Mouse (Mus musculus) erythroblast, embryonic 14.5 days (primary cell): Measurements from ENCODE around the gene Lamtor2. TPM values are rescaled to one million over a fixed set of nuclear protein-coding genes. Genes with fewer than 3 reads are reported as not detected.

Source experiments
- H3K27me3 ChIP-seq: 2 replicates; pipeline ENCODE4 v1.6.1; 2012; ENCODE audit warnings: inconsistent platforms; ENCODE audit not compliant: control insufficient read depth
- H3K36me3 ChIP-seq: 2 replicates; pipeline ENCODE4 v1.6.1; 2012; ENCODE audit warnings: mild to moderate bottlenecking, inconsistent platforms; ENCODE audit not compliant: control insufficient read depth
- H3K4me1 ChIP-seq: 2 replicates; pipeline ENCODE4 v1.6.1; 2012; ENCODE audit warnings: inconsistent platforms; ENCODE audit not compliant: control insufficient read depth
- H3K4me3 ChIP-seq: replicated peaks from 2 replicates; pipeline ENCODE3; 2012; ENCODE audit warnings: moderate library complexity, mild to moderate bottlenecking, inconsistent platforms
- H3K9me3 ChIP-seq: 2 replicates; pipeline ENCODE4 v1.6.1; 2012; ENCODE audit warnings: low read length, inconsistent platforms, mixed read lengths; ENCODE audit not compliant: control insufficient read depth
- GATA1 ChIP-seq: IDR thresholded peaks from 2 replicates; pipeline ENCODE4 v1.6.1; 2012; ENCODE audit warnings: low read length, inconsistent platforms, mixed read lengths
- TAL1 ChIP-seq: IDR thresholded peaks from 3 replicates; pipeline ENCODE4 v1.6.1; 2012; ENCODE audit warnings: low read length, inconsistent platforms, mixed read lengths
- polyA plus RNA-seq: library from polyadenylated mRNA; stranded (reverse); fragments of >175 nt; gene quantifications from 2 replicates; pipeline ENCODE4 v1.2.3, GENCODE M21; 2012

The Lamtor2 gene
- polyA plus RNA-seq, 1 experiment = 7.4 TPM

DNA sequence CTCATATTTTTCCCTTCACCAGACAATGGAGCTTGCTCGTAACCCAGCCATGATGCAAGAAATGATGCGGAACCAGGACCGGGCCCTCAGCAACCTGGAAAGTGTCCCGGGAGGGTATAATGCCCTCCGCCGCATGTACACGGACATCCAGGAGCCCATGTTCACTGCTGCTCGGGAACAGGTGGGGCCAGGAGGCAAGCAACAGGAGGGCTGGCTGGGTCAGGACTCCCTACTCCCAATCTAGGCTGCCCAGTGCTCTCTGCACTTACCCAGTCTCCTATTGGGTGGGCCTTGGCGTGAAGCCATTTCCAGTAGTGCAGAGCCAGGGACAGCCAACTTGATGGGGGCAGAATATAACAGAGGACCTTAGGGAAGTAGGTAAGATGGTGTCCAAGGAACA, 6.7 kb upstream of the Lamtor2 start:
- H3K36me3 ChIP-seq = peaks cover 90% of the 10 kb centered on the region
- no peak overlapping the region for H3K4me3 ChIP-seq
- no peaks in the 10 kb centered on the region for H3K9me3 ChIP-seq
- TF ChIP-seq GATA1 (no peak), TAL1 (no peak)
- H3K27me3 ChIP-seq = no peaks in the 10 kb centered on the region
- H3K4me1 ChIP-seq = peaks cover 21% of the 10 kb centered on the region

GRCm38 (mm10) chr3:88556616-88557015, 3.7 kb upstream of the Lamtor2 start:
- no peak for TF ChIP-seq TAL1
- no peak for TF ChIP-seq GATA1
- Histone ChIP-seq H3K4me1 (peaks cover 48% of the 10 kb centered on the region), H3K4me3 (no peak overlapping the region), H3K27me3 (no peaks in the 10 kb centered on the region), H3K36me3 (peaks cover 61% of the 10 kb centered on the region), H3K9me3 (no peaks in the 10 kb centered on the region)

GRCm38 (mm10) chr3:88555731-88556130, 2.9 kb upstream of the Lamtor2 start:
- Histone ChIP-seq H3K36me3 (peaks cover 55% of the 10 kb centered on the region), H3K9me3 (no peaks in the 10 kb centered on the region), H3K27me3 (no peaks in the 10 kb centered on the region), H3K4me1 (peaks cover 55% of the 10 kb centered on the region), H3K4me3 (no peak overlapping the region)
- TF ChIP-seq GATA1 (no peak), TAL1 (no peak)

- TF ChIP-seq GATA1 = no peak
- no peak for TF ChIP-seq TAL1
- Histone ChIP-seq H3K36me3 (peaks cover 53% of the 10 kb centered on the region), H3K27me3 (no peaks in the 10 kb centered on the region), H3K4me1 (peaks cover 59% of the 10 kb centered on the region), H3K9me3 (no peaks in the 10 kb centered on the region), H3K4me3 (peak overlapping the region; percentile 13)
These were observed 2.3 kb upstream of the Lamtor2 start for GRCm38 (mm10) chr3:88555069-88555605.

GRCm38 (mm10) chr3:88553880-88554586, 1.2 kb upstream of the Lamtor2 start:
- Histone ChIP-seq H3K4me3 (peak overlapping the region; percentile 77), H3K4me1 (peaks cover 60% of the 10 kb centered on the region), H3K36me3 (peaks cover 42% of the 10 kb centered on the region), H3K9me3 (no peaks in the 10 kb centered on the region), H3K27me3 (no peaks in the 10 kb centered on the region)
- TF ChIP-seq TAL1 (no peak), GATA1 (no peak)

DNA sequence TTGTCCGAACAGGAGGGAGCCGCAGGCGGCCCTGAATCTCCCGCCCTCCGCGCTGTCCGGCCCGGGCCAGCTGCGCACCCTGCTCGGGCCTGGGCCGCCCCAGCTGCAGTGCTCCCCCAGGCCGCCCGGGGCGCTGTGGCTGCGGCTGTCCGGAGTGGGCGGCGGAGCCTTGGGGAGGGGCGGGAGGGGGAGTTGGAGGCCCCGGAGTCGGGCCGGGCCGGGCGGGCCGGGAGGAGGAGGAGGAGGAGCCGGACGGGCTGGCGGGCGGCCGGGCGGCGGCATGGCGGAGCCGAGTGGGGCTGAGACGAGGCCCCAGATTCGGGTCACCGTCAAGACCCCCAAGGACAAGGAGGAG, 628 bp upstream of the Lamtor2 start, which contains the start of gene Ubqln4:
TSS of gene Ubqln4 (plus strand) at position 234 of the 355 bp plus-strand sequence.
- H3K9me3 ChIP-seq = no peaks in the 10 kb centered on the region
- peak within 1 kb of the TSS; percentile 77 for H3K4me3 ChIP-seq
- TF ChIP-seq GATA1 (no peak), TAL1 (no peak)
- H3K36me3 ChIP-seq = peaks cover 38% of the 10 kb centered on the region
- H3K27me3 ChIP-seq = no peaks in the 10 kb centered on the region
- H3K4me1 ChIP-seq = peaks cover 61% of the 10 kb centered on the region

- Histone ChIP-seq H3K27me3 (no peaks in the 10 kb centered on the region), H3K4me3 (peak overlapping the region; percentile 77), H3K4me1 (peaks cover 64% of the 10 kb centered on the region), H3K9me3 (no peaks in the 10 kb centered on the region), H3K36me3 (peaks cover 31% of the 10 kb centered on the region)
- no peak for TF ChIP-seq GATA1
- TF ChIP-seq TAL1 = no peak
These were observed 710 bp downstream of the Lamtor2 start for GRCm38 (mm10) chr3:88552082-88552645.

GRCm38 (mm10) chr3:88551586-88551985, 1.3 kb downstream of the Lamtor2 start:
- Histone ChIP-seq H3K4me3 (peak overlapping the region; percentile 77), H3K9me3 (no peaks in the 10 kb centered on the region), H3K36me3 (peaks cover 25% of the 10 kb centered on the region), H3K4me1 (peaks cover 66% of the 10 kb centered on the region), H3K27me3 (no peaks in the 10 kb centered on the region)
- TF ChIP-seq GATA1 (no peak), TAL1 (no peak)

DNA sequence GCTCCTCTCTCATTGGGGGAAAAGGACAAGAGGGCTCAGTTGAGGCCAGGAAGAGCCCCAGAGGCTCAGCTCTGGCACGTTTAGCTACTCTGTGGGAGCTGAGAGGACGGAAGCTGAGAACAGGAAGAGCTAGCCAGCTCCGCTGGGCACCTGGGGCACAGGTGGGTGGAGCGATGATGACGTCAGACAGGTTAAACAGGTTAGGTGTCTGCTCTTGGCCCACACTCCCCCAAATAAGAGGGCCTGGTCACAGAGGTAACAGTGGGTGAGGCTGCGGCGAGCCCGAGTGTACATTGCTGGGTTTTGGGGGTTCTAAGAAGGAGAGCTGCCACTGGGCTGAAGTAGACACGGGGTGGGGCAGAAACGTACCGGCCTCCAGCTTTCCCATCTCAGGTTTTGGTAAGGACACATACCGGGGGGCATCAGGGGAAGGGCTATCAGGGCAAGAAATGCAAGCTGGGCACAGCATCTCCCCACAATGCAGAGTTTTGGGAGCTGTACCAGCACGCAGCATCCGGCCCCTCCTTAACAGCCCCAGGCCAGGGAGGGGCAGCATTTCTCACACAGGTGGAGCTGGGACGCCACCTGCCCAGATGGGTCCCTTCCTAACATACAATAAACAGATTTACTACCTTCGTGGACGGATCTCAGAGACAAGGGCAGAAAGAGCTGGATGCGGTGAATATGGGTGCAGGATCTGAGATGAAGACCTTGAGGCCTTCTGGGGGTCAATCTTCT, 4.5 kb downstream of the Lamtor2 start, which contains the start of gene Rab25:
TSS of gene Rab25 (minus strand) at position 121 of the 738 bp plus-strand sequence.
- Histone ChIP-seq H3K9me3 (no peaks in the 10 kb centered on the region), H3K36me3 (peaks cover 9% of the 10 kb centered on the region), H3K27me3 (no peaks in the 10 kb centered on the region), H3K4me3 (no peak within 1 kb of the TSS), H3K4me1 (peaks cover 46% of the 10 kb centered on the region)
- no peak for TF ChIP-seq GATA1
- no peak for TF ChIP-seq TAL1
